Mouse (Mus musculus) E14TG2a.4 (cell line): Measurements from ENCODE around the gene Tomm40.

Experiments
- CTCF ChIP-seq: conservative IDR thresholded peaks from 2 replicates; pipeline ENCODE4 v1.5.1; 2014; ENCODE audit warnings: low read length
- POU5F1 ChIP-seq: IDR thresholded peaks from 2 replicates; pipeline ENCODE4 v1.6.1; 2014; ENCODE audit warnings: low read length, borderline replicate concordance

- no peak for TF ChIP-seq CTCF
- no peak for TF ChIP-seq POU5F1
These were observed 35.8 kb upstream of the Tomm40 start for GRCm38 (mm10) chr7:19751070-19751383.
